Comparison of ENCODE assay signal across 12 mouse cellular contexts in the genomic region with DNA sequence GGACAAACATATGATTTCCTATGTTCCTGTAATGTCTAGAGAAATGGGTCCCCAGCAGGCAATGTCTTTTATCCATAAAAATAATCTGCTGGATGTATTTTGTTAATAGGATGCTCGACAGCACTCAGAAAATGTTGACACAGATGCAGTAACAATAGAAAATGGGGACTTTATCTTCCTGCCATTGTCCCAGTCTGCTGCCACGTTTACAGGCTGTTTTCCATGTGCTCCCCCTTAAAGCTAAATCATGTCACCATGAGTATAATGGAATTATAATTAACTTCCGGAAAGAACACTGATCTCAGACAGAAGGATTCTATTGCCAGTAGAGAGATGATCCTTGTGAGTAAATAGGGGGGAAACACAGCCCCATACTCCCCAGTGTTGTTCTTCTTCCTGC.
"Had no signal": no experiment of that assay in that cellular context is flagged by ENCODE, and none has a peak within 500 bp of the region (broad histone marks: within the 10 kb centered on the region; RNA-seq: fewer than 3 reads in every experiment).

No protein-coding gene starts in this region.

- H3K4me3 ChIP-seq: kidney, embryonic 15.5 days; left cerebral cortex, adult 2 months; limb, embryonic 10.5 days; liver, embryonic 15.5 days; megakaryocyte, embryonic 14.5 days; midbrain, embryonic 13.5 days had no signal

- H3K9me3 ChIP-seq: kidney, embryonic 15.5 days; limb, embryonic 10.5 days; liver, embryonic 15.5 days; megakaryocyte, embryonic 14.5 days; midbrain, embryonic 13.5 days had no signal

- H3K4me2 ChIP-seq: kidney, embryonic 15.5 days; liver, embryonic 11.5 days; liver, embryonic 15.5 days; midbrain, embryonic 13.5 days had no signal

- H3K9ac ChIP-seq: kidney, embryonic 15.5 days; liver, embryonic 15.5 days; midbrain, embryonic 13.5 days had no signal

- H3K4me1 ChIP-seq: kidney, embryonic 15.5 days; limb, embryonic 10.5 days; liver, embryonic 15.5 days; midbrain, embryonic 13.5 days had no signal

- DNase-seq: kidney, postnatal 25 days; lung, adult 2 months; thymus, postnatal 4 days had no signal

- H3K27ac ChIP-seq: kidney, embryonic 15.5 days; left cerebral cortex, adult 2 months; limb, embryonic 10.5 days; liver, embryonic 15.5 days; macrophage; midbrain, embryonic 13.5 days; stomach, postnatal 0 days had no signal

- H3K36me3 ChIP-seq: kidney, embryonic 15.5 days; limb, embryonic 10.5 days; liver, embryonic 15.5 days; midbrain, embryonic 13.5 days had no signal

- H3K27me3 ChIP-seq: kidney, embryonic 15.5 days; liver, embryonic 15.5 days; megakaryocyte, embryonic 14.5 days had no signal

- ATAC-seq: midbrain, embryonic 13.5 days had no signal
